ENCODE assay signal across 9 mouse cellular contexts in genomic region chr9:65094237-65094636, GRCm38 (mm10). TPM values are rescaled to one million over a fixed set of nuclear protein-coding genes. Genes with fewer than 3 reads are reported as not detected.
DNase-seq lines count a peak whose midpoint lies in the region; ATAC-seq lines count a peak whose summit lies in the region.
"Had no signal": no experiment of that assay in that cellular context is flagged by ENCODE, and none has a peak within 500 bp of the region (broad histone marks: within the 10 kb centered on the region; RNA-seq: fewer than 3 reads in every experiment).

No protein-coding gene starts in this region.

- H3K9ac ChIP-seq in forebrain, embryonic 11.5 days (ENCODE audit: low read length), result no peak overlapping the region
- H3K9ac ChIP-seq in forebrain, embryonic 15.5 days (replicated peaks), result no peak overlapping the region
- H3K9ac ChIP-seq in limb, embryonic 15.5 days, result no peak overlapping the region
- no peak overlapping the region for H3K9ac ChIP-seq in stomach, embryonic 14.5 days (replicated peaks; ENCODE audit: low read depth, low read length)

- peak; percentile 59 for DNase-seq in forebrain, embryonic 11.5 days (ENCODE audit: low spot score)
- DNase-seq in forebrain, embryonic 10.5 days (ENCODE audit: extremely low spot score, low spot score), result no peak
- DNase-seq in MN1 (ENCODE audit: low spot score), result peak; percentile 68
- peak; percentile 66 for DNase-seq in heart, postnatal 25 days (ENCODE audit: low spot score)
- DNase-seq in spleen, adult 12 weeks (ENCODE audit: low spot score), result no peak

- H3K27ac ChIP-seq in forebrain, embryonic 11.5 days (ENCODE audit: low read depth, low read length), result no peak overlapping the region
- H3K27ac ChIP-seq in forebrain, embryonic 10.5 days, result no peak overlapping the region
- H3K27ac ChIP-seq in forebrain, embryonic 15.5 days (replicated peaks), result no peak overlapping the region
- H3K27ac ChIP-seq in limb, embryonic 15.5 days, result peak overlapping the region; percentile 50
- H3K27ac ChIP-seq in stomach, embryonic 14.5 days (ENCODE audit: low read length), result peak overlapping the region; percentile 48; the same call in 1 of the 2 replicates

- no peaks in the 10 kb centered on the region for H3K4me1 ChIP-seq in forebrain, embryonic 11.5 days (replicated peaks; ENCODE audit: control insufficient read depth, insufficient read depth, low read length)
- peaks cover 17% of the 10 kb centered on the region for H3K4me1 ChIP-seq in forebrain, embryonic 10.5 days
- peaks cover 5% of the 10 kb centered on the region; the same call in 1 of the 2 replicates for H3K4me1 ChIP-seq in forebrain, embryonic 15.5 days
- H3K4me1 ChIP-seq in limb, embryonic 15.5 days, result peaks cover 8% of the 10 kb centered on the region; the same call in 1 of the 2 replicates
- H3K4me1 ChIP-seq in stomach, embryonic 14.5 days (ENCODE audit: control insufficient read depth, insufficient read depth, low read length), result peaks cover 10% of the 10 kb centered on the region

- H3K9me3 ChIP-seq in forebrain, embryonic 11.5 days (ENCODE audit: control insufficient read depth, low read length), result no peaks in the 10 kb centered on the region
- no peaks in the 10 kb centered on the region for H3K9me3 ChIP-seq in forebrain, embryonic 10.5 days
- H3K9me3 ChIP-seq in forebrain, embryonic 15.5 days, result no peaks in the 10 kb centered on the region
- no peaks in the 10 kb centered on the region for H3K9me3 ChIP-seq in limb, embryonic 15.5 days
- H3K9me3 ChIP-seq in stomach, embryonic 14.5 days (ENCODE audit: control insufficient read depth, low read depth, low read length), result no peaks in the 10 kb centered on the region

- intact Hi-C loops in heart, postnatal 25 days (cut with DNase I), result no loop called here

- WGBS in forebrain, embryonic 11.5 days, result 64% methylated on average over 6 of the region's 6 CpGs
- WGBS in forebrain, embryonic 10.5 days, result 74% methylated on average over 6 of the region's 6 CpGs
- 20% methylated on average over 6 of the region's 6 CpGs for WGBS in forebrain, embryonic 15.5 days
- WGBS in limb, embryonic 15.5 days, result 24% methylated on average over 6 of the region's 6 CpGs
- 27% methylated on average over 6 of the region's 6 CpGs for WGBS in stomach, embryonic 14.5 days

- no peaks in the 10 kb centered on the region for H3K36me3 ChIP-seq in forebrain, embryonic 11.5 days (ENCODE audit: control insufficient read depth, insufficient read depth, low read length)
- no peaks in the 10 kb centered on the region for H3K36me3 ChIP-seq in forebrain, embryonic 10.5 days (replicated peaks)
- no peaks in the 10 kb centered on the region for H3K36me3 ChIP-seq in forebrain, embryonic 15.5 days
- no peaks in the 10 kb centered on the region for H3K36me3 ChIP-seq in limb, embryonic 15.5 days
- no peaks in the 10 kb centered on the region for H3K36me3 ChIP-seq in stomach, embryonic 14.5 days (ENCODE audit: control insufficient read depth, insufficient read depth, low read length)

- no peak overlapping the region for H3K4me3 ChIP-seq in forebrain, embryonic 11.5 days (ENCODE audit: low read depth, low read length)
- H3K4me3 ChIP-seq in forebrain, embryonic 10.5 days, result no peak overlapping the region
- no peak overlapping the region for H3K4me3 ChIP-seq in forebrain, embryonic 15.5 days
- H3K4me3 ChIP-seq in limb, embryonic 15.5 days, result no peak overlapping the region
- H3K4me3 ChIP-seq in stomach, embryonic 14.5 days (ENCODE audit: low read depth, low read length), result no peak overlapping the region
- H3K4me3 ChIP-seq: erythroblast, embryonic 14.5 days had no signal

- H3K4me2 ChIP-seq in forebrain, embryonic 11.5 days (ENCODE audit: low read depth, low read length, severe bottlenecking), result no peak overlapping the region
- H3K4me2 ChIP-seq in forebrain, embryonic 15.5 days (replicated peaks), result no peak overlapping the region
- 0 out of 2 replicates have a peak overlapping the region, but pooled peaks have one; percentile 5 for H3K4me2 ChIP-seq in limb, embryonic 15.5 days
- 0 out of 2 replicates have a peak overlapping the region, but pooled peaks have one; percentile 2 for H3K4me2 ChIP-seq in stomach, embryonic 14.5 days (replicated peaks; ENCODE audit: low read depth, low read length)

- ATAC-seq in forebrain, embryonic 11.5 days (replicated peaks; ENCODE audit: low FRiP score), result no peak
- ATAC-seq in forebrain, embryonic 15.5 days (replicated peaks), result peak; percentile 51; the same call in 1 of the 2 replicates
- ATAC-seq in limb, embryonic 15.5 days (ENCODE audit: insufficient number of reproducible peaks, low FRiP score, low TSS enrichment, low read depth), result peak; percentile 81
- ATAC-seq in stomach, embryonic 14.5 days (ENCODE audit: insufficient number of reproducible peaks, insufficient read depth, low FRiP score, low read depth), result peak; percentile 80; the same call in 1 of the 2 replicates

- H3K27me3 ChIP-seq in forebrain, embryonic 11.5 days (ENCODE audit: control insufficient read depth, insufficient read depth, low read length), result no peaks in the 10 kb centered on the region
- H3K27me3 ChIP-seq in forebrain, embryonic 10.5 days (ENCODE audit: poor library complexity, severe bottlenecking), result no peaks in the 10 kb centered on the region
- H3K27me3 ChIP-seq in forebrain, embryonic 15.5 days, result no peaks in the 10 kb centered on the region
- H3K27me3 ChIP-seq in limb, embryonic 15.5 days, result no peaks in the 10 kb centered on the region
- H3K27me3 ChIP-seq in stomach, embryonic 14.5 days (ENCODE audit: control insufficient read depth, insufficient read depth, low read length), result no peaks in the 10 kb centered on the region

RNA-seq across cellular contexts. Expression of gene Igdcc4, which starts 7.0 kb away (rescaled TPM):
- 14.9 and 15.8 TPM in 2 replicates for polyA plus RNA-seq in forebrain, embryonic 11.5 days (2014; fragmentation: Nextera tagmentation; extraction: Ambion mirVana)
- 7.7 and 8.0 TPM in 2 replicates for polyA plus RNA-seq in forebrain, embryonic 10.5 days (2016; fragmentation: Nextera tagmentation; extraction: Ambion mirVana)
- 13.0 and 14.6 TPM in 2 replicates for polyA plus RNA-seq in forebrain, embryonic 15.5 days (2015; fragmentation: Nextera tagmentation; extraction: Ambion mirVana)
- total RNA-seq in heart, postnatal 25 days (2021), result 10 to 100 TPM in 1 of 2 experiments, 1 to 10 TPM in 1; 8.9 to 10.3 TPM
- polyA plus RNA-seq in limb, embryonic 15.5 days (2015; fragmentation: Nextera tagmentation; extraction: Ambion mirVana), result 30.3 and 33.2 TPM in 2 replicates
- 42.4 and 43.3 TPM in 2 replicates for polyA plus RNA-seq in stomach, embryonic 14.5 days (2014; fragmentation: Nextera tagmentation; extraction: Ambion mirVana)
- polyA plus RNA-seq: erythroblast, embryonic 14.5 days had no signal

RNA-seq across cellular contexts. Expression of gene Igdcc3, which starts 46.8 kb away (rescaled TPM):
- 81.2 and 83.8 TPM in 2 replicates for polyA plus RNA-seq in forebrain, embryonic 11.5 days (2014; fragmentation: Nextera tagmentation; extraction: Ambion mirVana)
- 208 and 246 TPM in 2 replicates for polyA plus RNA-seq in forebrain, embryonic 10.5 days (2016; fragmentation: Nextera tagmentation; extraction: Ambion mirVana)
- polyA plus RNA-seq in forebrain, embryonic 15.5 days (2015; fragmentation: Nextera tagmentation; extraction: Ambion mirVana), result 9.6 and 9.8 TPM in 2 replicates
- under 1 TPM in 1 of 2 experiments, not detected in 1; 0.08 TPM for total RNA-seq in heart, postnatal 25 days (2021)
- 0.43 and 0.52 TPM in 2 replicates for polyA plus RNA-seq in limb, embryonic 15.5 days (2015; fragmentation: Nextera tagmentation; extraction: Ambion mirVana)
- 2.0 and 2.7 TPM in 2 replicates for polyA plus RNA-seq in stomach, embryonic 14.5 days (2014; fragmentation: Nextera tagmentation; extraction: Ambion mirVana)
- polyA plus RNA-seq: erythroblast, embryonic 14.5 days had no signal

Comparison
In these comparisons a context has a peak if more than half of its experiments do, and no peak if none do; other contexts are left out.
1. DNase-seq: peak in forebrain, embryonic 11.5 days (single experiment), MN1 (single experiment) and heart, postnatal 25 days (single experiment); none in forebrain, embryonic 10.5 days (single experiment) and spleen, adult 12 weeks (single experiment).
2. H3K27ac ChIP-seq: peak in limb, embryonic 15.5 days (single experiment) and stomach, embryonic 14.5 days (single experiment); none in forebrain, embryonic 11.5 days (single experiment), forebrain, embryonic 10.5 days (single experiment) and forebrain, embryonic 15.5 days (single experiment).
3. H3K4me2 ChIP-seq: peak in limb, embryonic 15.5 days (single experiment) and stomach, embryonic 14.5 days (single experiment); none in forebrain, embryonic 11.5 days (single experiment) and forebrain, embryonic 15.5 days (single experiment).